21 mouse cellular contexts compared by ENCODE assay signal in genomic region chr5:54163890-54164289, GRCm38 (mm10).
DNase-seq lines count a peak whose midpoint lies in the region; ATAC-seq and TF ChIP-seq lines count a peak whose summit lies in the region.
"Had no signal": no experiment of that assay in that cellular context is flagged by ENCODE, and none has a peak within 500 bp of the region (broad histone marks: within the 10 kb centered on the region; RNA-seq: fewer than 3 reads in every experiment).

No protein-coding gene starts in this region.

- DNase-seq in forebrain, postnatal 0 days: no peak
- peak; percentile 51 for DNase-seq in kidney, postnatal 10 days
- no peak for DNase-seq in midbrain, embryonic 14.5 days
- no peak for DNase-seq in midbrain, embryonic 10.5 days (ENCODE audit: low spot score)
- DNase-seq in brain, embryonic 14.5 days (ENCODE audit: low read depth): peak; percentile 63
- DNase-seq: adrenal gland, adult 8-10 months; heart, postnatal 10 days; kidney, adult 9 months; liver, embryonic 13.5 days; right cerebral cortex, adult 18-20 months; thymus, postnatal 36 days had no signal

- H3K4me1 ChIP-seq in forebrain, embryonic 16.5 days (replicated peaks; ENCODE audit: control insufficient read depth, insufficient read depth, low read length): peaks cover 8% of the 10 kb centered on the region
- peaks cover 7% of the 10 kb centered on the region; the same call in 1 of the 2 replicates for H3K4me1 ChIP-seq in forebrain, postnatal 0 days (ENCODE audit: insufficient read depth)
- H3K4me1 ChIP-seq in kidney, embryonic 15.5 days: no peaks in the 10 kb centered on the region
- H3K4me1 ChIP-seq in midbrain, embryonic 14.5 days (ENCODE audit: control insufficient read depth, insufficient read depth, low read length): peaks cover 9% of the 10 kb centered on the region
- peaks cover 8% of the 10 kb centered on the region for H3K4me1 ChIP-seq in midbrain, embryonic 10.5 days
- H3K4me1 ChIP-seq: embryonic facial prominence, embryonic 12.5 days; liver, embryonic 13.5 days; megakaryocyte, embryonic 14.5 days had no signal

- no peaks in the 10 kb centered on the region for H3K27me3 ChIP-seq in forebrain, embryonic 16.5 days (replicated peaks; ENCODE audit: control insufficient read depth, insufficient read depth, low read length)
- no peaks in the 10 kb centered on the region for H3K27me3 ChIP-seq in forebrain, postnatal 0 days (ENCODE audit: insufficient read depth, low read length)
- no peaks in the 10 kb centered on the region for H3K27me3 ChIP-seq in kidney, embryonic 15.5 days
- H3K27me3 ChIP-seq in midbrain, embryonic 14.5 days (ENCODE audit: control insufficient read depth, insufficient read depth, low read length): no peaks in the 10 kb centered on the region
- H3K27me3 ChIP-seq in midbrain, embryonic 10.5 days (ENCODE audit: low read depth, poor library complexity, severe bottlenecking): no peaks in the 10 kb centered on the region
- H3K27me3 ChIP-seq: embryonic facial prominence, embryonic 12.5 days; forebrain, embryonic 15.5 days; liver, embryonic 13.5 days; megakaryocyte, embryonic 14.5 days had no signal

- no peaks in the 10 kb centered on the region for H3K36me3 ChIP-seq in forebrain, embryonic 16.5 days (ENCODE audit: control insufficient read depth, insufficient read depth)
- H3K36me3 ChIP-seq in forebrain, postnatal 0 days (ENCODE audit: insufficient read depth): no peaks in the 10 kb centered on the region
- no peaks in the 10 kb centered on the region for H3K36me3 ChIP-seq in kidney, embryonic 15.5 days
- no peaks in the 10 kb centered on the region for H3K36me3 ChIP-seq in midbrain, embryonic 14.5 days (ENCODE audit: control insufficient read depth, insufficient read depth, low read length)
- no peaks in the 10 kb centered on the region for H3K36me3 ChIP-seq in midbrain, embryonic 10.5 days
- H3K36me3 ChIP-seq: embryonic facial prominence, embryonic 12.5 days; forebrain, embryonic 15.5 days; G1E; limb, embryonic 12.5 days; liver, embryonic 13.5 days had no signal

- H3K9me3 ChIP-seq in forebrain, embryonic 16.5 days (ENCODE audit: control insufficient read depth, low read length): no peaks in the 10 kb centered on the region
- H3K9me3 ChIP-seq in forebrain, postnatal 0 days (ENCODE audit: low read length): no peaks in the 10 kb centered on the region
- no peaks in the 10 kb centered on the region for H3K9me3 ChIP-seq in kidney, embryonic 15.5 days (replicated peaks)
- no peaks in the 10 kb centered on the region for H3K9me3 ChIP-seq in midbrain, embryonic 14.5 days (ENCODE audit: control insufficient read depth, low read length)
- H3K9me3 ChIP-seq in midbrain, embryonic 10.5 days (replicated peaks): no peaks in the 10 kb centered on the region
- H3K9me3 ChIP-seq: embryonic facial prominence, embryonic 12.5 days; forebrain, embryonic 15.5 days; G1E; limb, embryonic 12.5 days; liver, embryonic 13.5 days; megakaryocyte, embryonic 14.5 days had no signal

- TF ChIP-seq POLR2A in brain, embryonic 14.5 days (IDR thresholded peaks at IDR 0.05; ENCODE audit: borderline replicate concordance, extremely low read depth, insufficient read depth, insufficient read length, poor library complexity, severe bottlenecking): no peak

- no peak overlapping the region for H3K27ac ChIP-seq in forebrain, embryonic 16.5 days (ENCODE audit: low read length)
- H3K27ac ChIP-seq in forebrain, postnatal 0 days (ENCODE audit: low read depth, low read length): no peak overlapping the region
- no peak overlapping the region for H3K27ac ChIP-seq in kidney, embryonic 15.5 days
- no peak overlapping the region for H3K27ac ChIP-seq in midbrain, embryonic 14.5 days (replicated peaks; ENCODE audit: low read depth, low read length)
- H3K27ac ChIP-seq in midbrain, embryonic 10.5 days (replicated peaks): no peak overlapping the region
- H3K27ac ChIP-seq: embryonic facial prominence, embryonic 12.5 days; forebrain, embryonic 15.5 days; limb, embryonic 12.5 days; liver, embryonic 13.5 days had no signal

- 0 out of 2 replicates have a peak, but pooled peaks have one; percentile 57 for ATAC-seq in forebrain, embryonic 16.5 days
- no peak for ATAC-seq in forebrain, postnatal 0 days
- ATAC-seq in kidney, embryonic 15.5 days (replicated peaks; ENCODE audit: low FRiP score): no peak
- 0 out of 2 replicates have a peak, but pooled peaks have one; percentile 34 for ATAC-seq in midbrain, embryonic 14.5 days (ENCODE audit: low FRiP score, low TSS enrichment)
- ATAC-seq: CD4-positive, CD25-positive, alpha-beta regulatory T cell, adult 4 months; forebrain, embryonic 15.5 days; hindbrain, embryonic 16.5 days had no signal

- 54% methylated on average over 4 of the region's 4 CpGs for WGBS in forebrain, embryonic 16.5 days
- 62% methylated on average over 4 of the region's 4 CpGs for WGBS in forebrain, postnatal 0 days
- WGBS in kidney, embryonic 15.5 days: 83% methylated on average over 4 of the region's 4 CpGs
- 70% methylated on average over 4 of the region's 4 CpGs for WGBS in midbrain, embryonic 14.5 days
- 80% methylated on average over 4 of the region's 4 CpGs for WGBS in midbrain, embryonic 10.5 days

- H3K4me2 ChIP-seq in forebrain, embryonic 16.5 days (ENCODE audit: low read length): no peak overlapping the region
- no peak overlapping the region for H3K4me2 ChIP-seq in forebrain, postnatal 0 days (ENCODE audit: low read depth)
- H3K4me2 ChIP-seq in kidney, embryonic 15.5 days: no peak overlapping the region
- H3K4me2 ChIP-seq in midbrain, embryonic 14.5 days (ENCODE audit: low read length): no peak overlapping the region
- H3K4me2 ChIP-seq: embryonic facial prominence, embryonic 12.5 days; forebrain, embryonic 15.5 days; limb, embryonic 12.5 days; liver, embryonic 13.5 days had no signal

- H3K4me3 ChIP-seq in forebrain, embryonic 16.5 days (replicated peaks; ENCODE audit: low read length): no peak overlapping the region
- no peak overlapping the region for H3K4me3 ChIP-seq in forebrain, postnatal 0 days (ENCODE audit: low read depth, low read length)
- no peak overlapping the region for H3K4me3 ChIP-seq in kidney, embryonic 15.5 days (replicated peaks)
- no peak overlapping the region for H3K4me3 ChIP-seq in midbrain, embryonic 14.5 days (replicated peaks; ENCODE audit: low read depth, low read length)
- no peak overlapping the region for H3K4me3 ChIP-seq in midbrain, embryonic 10.5 days
- H3K4me3 ChIP-seq: embryonic facial prominence, embryonic 12.5 days; forebrain, embryonic 15.5 days; limb, embryonic 12.5 days; liver, embryonic 13.5 days; megakaryocyte, embryonic 14.5 days; myocyte had no signal

- H3K9ac ChIP-seq in forebrain, embryonic 16.5 days (replicated peaks; ENCODE audit: low read depth, low read length): no peak overlapping the region
- no peak overlapping the region for H3K9ac ChIP-seq in forebrain, postnatal 0 days
- H3K9ac ChIP-seq in kidney, embryonic 15.5 days: no peak overlapping the region
- no peak overlapping the region for H3K9ac ChIP-seq in midbrain, embryonic 14.5 days (replicated peaks; ENCODE audit: low read length)
- H3K9ac ChIP-seq: embryonic facial prominence, embryonic 12.5 days; forebrain, embryonic 15.5 days; limb, embryonic 12.5 days; liver, embryonic 13.5 days had no signal

- TF ChIP-seq CTCF in forebrain, postnatal 0 days (IDR thresholded peaks at IDR 0.05; ENCODE audit: low read depth): no peak
- TF ChIP-seq CTCF in brain, embryonic 14.5 days (IDR thresholded peaks at IDR 0.05; ENCODE audit: borderline replicate concordance, extremely low read depth, insufficient read depth, insufficient read length): no peak

Comparison
In these comparisons a context has a peak if more than half of its experiments do, and no peak if none do; other contexts are left out.
1. ATAC-seq: peak in forebrain, embryonic 16.5 days (single experiment) and midbrain, embryonic 14.5 days (single experiment); none in forebrain, postnatal 0 days (single experiment) and kidney, embryonic 15.5 days (single experiment).
2. DNase-seq: peak in kidney, postnatal 10 days (single experiment) and brain, embryonic 14.5 days (single experiment); none in forebrain, postnatal 0 days (single experiment), midbrain, embryonic 14.5 days (single experiment) and midbrain, embryonic 10.5 days (single experiment).